Mouse (Mus musculus) neural tube, embryonic 12.5 days (tissue): ENCODE results near the gene Amigo2. TPM values are rescaled to one million over a fixed set of nuclear protein-coding genes. Genes with fewer than 3 reads are reported as not detected.

ENCODE experiments used
- ATAC-seq: fragments of 200-750 bp; cut with Nextera tagmentation; 2 replicates; pipeline ENCODE4 v1.8.0; 2017; ENCODE audit warnings: low read depth, mild to moderate bottlenecking, moderate TSS enrichment, moderate library complexity; ENCODE audit not compliant: low FRiP score
- H3K27ac ChIP-seq: fragments of 300-500 bp; sonication (generic); 2 replicates; pipeline ENCODE4 v1.5.1; 2016
- H3K27me3 ChIP-seq: fragments of 300-500 bp; sonication (generic); replicated peaks from 2 replicates; pipeline ENCODE4 v1.6.1; 2016; ENCODE audit warnings: mild to moderate bottlenecking
- H3K36me3 ChIP-seq: fragments of 300-500 bp; sonication (generic); 2 replicates; pipeline ENCODE4 v1.6.1; 2016; ENCODE audit warnings: mild to moderate bottlenecking
- H3K4me1 ChIP-seq: fragments of 300-500 bp; sonication (generic); 2 replicates; pipeline ENCODE4 v1.6.1; 2016
- H3K4me2 ChIP-seq: fragments of 300-500 bp; sonication (generic); replicated peaks from 2 replicates; pipeline ENCODE4 v1.6.1; 2016; ENCODE audit warnings: mild to moderate bottlenecking
- H3K4me3 ChIP-seq: fragments of 300-500 bp; sonication (generic); 2 replicates; pipeline ENCODE4 v1.5.1; 2016
- H3K9ac ChIP-seq: fragments of 300-500 bp; sonication (generic); 2 replicates; pipeline ENCODE4 v1.6.1; 2016; ENCODE audit warnings: mild to moderate bottlenecking
- H3K9me3 ChIP-seq: fragments of 300-500 bp; sonication (generic); 2 replicates; pipeline ENCODE4 v1.6.1; 2016; ENCODE audit warnings: mild to moderate bottlenecking
- WGBS: fragments of 180-500 bp; shearing (Covaris S2); methylation state at CpG from one replicate; pipeline ENCODE4 v1.1.7; 2016; 5-methylcytosine and 5-hydroxymethylcytosine counted together
- polyA plus RNA-seq: library from polyadenylated mRNA; unstranded; fragments of >200 nt; fragmentation: Nextera tagmentation; extraction: Ambion mirVana; gene quantifications from 2 replicates; pipeline ENCODE4 v1.2.1, GENCODE M21; 2016

Amigo2 gene
- 4.7 and 5.1 TPM in 2 replicates for polyA plus RNA-seq

- Histone ChIP-seq H3K9ac (peak within 1 kb of the TSS; percentile 79), H3K36me3 (no peaks in the 10 kb centered on the region), H3K4me2 (peak within 1 kb of the TSS; percentile 73), H3K9me3 (no peaks in the 10 kb centered on the region), H3K27me3 (peaks cover 11% of the 10 kb centered on the region; the same call in 1 of the 2 replicates), H3K27ac (peak within 1 kb of the TSS; percentile 34; the same call in 1 of the 2 replicates), H3K4me1 (peaks cover 7% of the 10 kb centered on the region; the same call in 1 of the 2 replicates), H3K4me3 (peak within 1 kb of the TSS; percentile 85)
- under 1% methylated on average over 113 of the region's 125 CpGs for WGBS
- peak; percentile 95 for ATAC-seq
Observed at GRCm38 (mm10) chr15:97246911-97247790, at the start of gene Amigo2, which contains the start of gene Pced1b. TSS of gene Amigo2 (minus strand) at chr15:97247287. TSS of gene Pced1b (plus strand) at chr15:97247107.

GRCm38 (mm10) chr15:97291291-97292050, 44.4 kb upstream of the Amigo2 start:
- H3K9ac ChIP-seq = no peak overlapping the region
- H3K9me3 ChIP-seq = no peaks in the 10 kb centered on the region

GRCm38 (mm10) chr15:97290351-97290750, 43.3 kb upstream of the Amigo2 start:
- Histone ChIP-seq H3K4me3 (no peak overlapping the region), H3K4me2 (no peak overlapping the region), H3K4me1 (no peaks in the 10 kb centered on the region), H3K36me3 (no peaks in the 10 kb centered on the region), H3K9ac (no peak overlapping the region), H3K27ac (no peak overlapping the region), H3K27me3 (no peaks in the 10 kb centered on the region), H3K9me3 (no peaks in the 10 kb centered on the region)
- no peak for ATAC-seq
- WGBS = 95% methylated on average over 6 of the region's 6 CpGs

More at GRCm38 (mm10) chr15:97291291-97292050, 44.4 kb upstream of the Amigo2 start:
- Histone ChIP-seq H3K27me3 (no peaks in the 10 kb centered on the region), H3K36me3 (no peaks in the 10 kb centered on the region), H3K4me3 (no peak overlapping the region), H3K4me2 (no peak overlapping the region), H3K4me1 (no peaks in the 10 kb centered on the region), H3K27ac (no peak overlapping the region)
- 86% methylated on average over 21 of the region's 21 CpGs for WGBS
- ATAC-seq = no peak

GRCm38 (mm10) chr15:97289176-97289575, 42.1 kb upstream of the Amigo2 start:
- WGBS = 88% methylated on average over 4 of the region's 4 CpGs
- no peak overlapping the region for H3K4me3 ChIP-seq
- H3K4me1 ChIP-seq = no peaks in the 10 kb centered on the region
- no peak overlapping the region for H3K27ac ChIP-seq
- H3K36me3 ChIP-seq = no peaks in the 10 kb centered on the region
- no peaks in the 10 kb centered on the region for H3K9me3 ChIP-seq
- ATAC-seq = no peak
- no peak overlapping the region for H3K9ac ChIP-seq
- H3K4me2 ChIP-seq = no peak overlapping the region
- H3K27me3 ChIP-seq = no peaks in the 10 kb centered on the region

DNA sequence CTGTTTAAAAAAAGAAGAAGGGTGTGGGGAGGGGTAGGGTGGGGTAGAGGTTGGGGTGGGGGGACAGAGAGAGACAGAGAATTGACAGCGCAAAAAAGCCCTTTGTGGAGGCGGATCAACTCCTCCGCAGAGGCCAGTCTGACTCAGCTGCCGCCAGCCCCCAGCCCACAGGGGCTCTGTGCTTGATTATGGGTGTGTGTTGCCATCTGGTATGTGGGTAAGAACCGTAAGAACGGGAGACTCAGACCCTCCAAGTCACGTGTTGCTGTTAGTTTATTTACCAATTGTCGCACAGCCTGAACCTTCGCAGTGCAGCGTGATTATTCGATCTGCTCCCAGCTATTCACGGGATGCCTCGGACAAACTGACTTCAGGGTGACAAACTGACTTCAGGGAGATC, 41.6 kb upstream of the Amigo2 start:
- Histone ChIP-seq H3K9ac (no peak overlapping the region), H3K9me3 (no peaks in the 10 kb centered on the region), H3K27ac (no peak overlapping the region), H3K4me3 (no peak overlapping the region), H3K27me3 (no peaks in the 10 kb centered on the region), H3K36me3 (no peaks in the 10 kb centered on the region), H3K4me1 (no peaks in the 10 kb centered on the region), H3K4me2 (no peak overlapping the region)
- ATAC-seq = no peak
- 86% methylated on average over 13 of the region's 13 CpGs for WGBS

DNA sequence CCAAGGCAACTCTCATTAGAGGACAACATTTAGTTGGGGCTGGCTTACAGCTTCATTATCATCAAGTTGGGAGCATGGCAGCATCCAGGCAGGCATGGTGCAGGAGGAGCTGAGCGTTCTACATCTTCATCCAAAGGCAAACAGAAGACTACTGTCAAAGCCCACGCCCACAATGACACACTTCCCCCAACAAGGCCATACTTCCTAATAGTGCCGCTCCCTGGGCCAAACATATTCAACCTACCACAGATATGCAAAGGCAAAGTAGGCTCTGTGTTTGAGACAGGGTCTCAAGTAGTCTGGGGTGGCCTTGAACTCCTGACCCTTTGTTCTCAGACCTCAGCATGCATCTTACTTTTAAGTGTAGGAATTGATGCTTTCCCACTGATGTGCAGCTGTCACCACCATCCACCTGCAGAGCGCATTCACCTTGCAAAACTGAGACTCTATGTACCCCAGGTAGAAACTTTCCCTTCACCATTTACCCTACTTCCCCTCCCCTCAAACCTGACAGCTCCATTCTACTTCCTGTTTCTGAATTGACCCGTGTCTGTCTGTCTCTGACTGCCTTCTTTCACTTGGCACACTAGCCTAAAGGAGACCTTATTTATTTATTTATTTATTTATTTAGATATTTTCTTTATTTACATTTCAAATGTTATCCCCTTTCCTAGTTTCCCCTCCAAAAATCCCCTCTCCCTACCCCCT, 40.5 kb upstream of the Amigo2 start:
- H3K36me3 ChIP-seq = no peaks in the 10 kb centered on the region
- no peak overlapping the region for H3K9ac ChIP-seq
- H3K4me3 ChIP-seq = no peak overlapping the region
- ATAC-seq = no peak
- 90% methylated on average over 5 of the region's 5 CpGs for WGBS
- no peaks in the 10 kb centered on the region for H3K4me1 ChIP-seq
- no peaks in the 10 kb centered on the region for H3K27me3 ChIP-seq
- no peak overlapping the region for H3K27ac ChIP-seq
- H3K9me3 ChIP-seq = no peaks in the 10 kb centered on the region
- no peak overlapping the region for H3K4me2 ChIP-seq

DNA sequence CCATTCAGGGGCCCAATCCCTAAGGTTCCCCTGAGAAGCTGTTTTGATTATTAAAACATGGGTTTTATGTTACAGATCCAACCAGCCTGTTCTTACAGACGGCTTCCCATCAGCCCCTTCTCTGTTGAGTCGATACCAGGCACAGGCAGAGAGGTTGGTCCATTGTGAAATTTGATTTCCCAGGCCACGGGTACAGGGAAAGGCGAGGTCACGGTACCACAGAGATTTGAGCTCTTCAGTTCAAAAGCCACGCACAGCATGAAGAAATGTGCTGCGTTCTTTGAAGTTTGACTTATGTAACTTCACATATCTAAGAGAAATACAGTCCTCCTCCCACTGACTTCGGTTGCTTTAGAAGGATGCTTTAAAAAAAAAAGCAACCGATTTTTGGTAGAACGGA, 39.6 kb upstream of the Amigo2 start:
- Histone ChIP-seq H3K27me3 (no peaks in the 10 kb centered on the region), H3K27ac (no peak overlapping the region), H3K4me3 (no peak overlapping the region), H3K36me3 (no peaks in the 10 kb centered on the region), H3K9me3 (no peaks in the 10 kb centered on the region), H3K4me2 (no peak overlapping the region), H3K9ac (no peak overlapping the region), H3K4me1 (no peaks in the 10 kb centered on the region)
- 78% methylated on average over 10 of the region's 10 CpGs for WGBS
- ATAC-seq = no peak

DNA sequence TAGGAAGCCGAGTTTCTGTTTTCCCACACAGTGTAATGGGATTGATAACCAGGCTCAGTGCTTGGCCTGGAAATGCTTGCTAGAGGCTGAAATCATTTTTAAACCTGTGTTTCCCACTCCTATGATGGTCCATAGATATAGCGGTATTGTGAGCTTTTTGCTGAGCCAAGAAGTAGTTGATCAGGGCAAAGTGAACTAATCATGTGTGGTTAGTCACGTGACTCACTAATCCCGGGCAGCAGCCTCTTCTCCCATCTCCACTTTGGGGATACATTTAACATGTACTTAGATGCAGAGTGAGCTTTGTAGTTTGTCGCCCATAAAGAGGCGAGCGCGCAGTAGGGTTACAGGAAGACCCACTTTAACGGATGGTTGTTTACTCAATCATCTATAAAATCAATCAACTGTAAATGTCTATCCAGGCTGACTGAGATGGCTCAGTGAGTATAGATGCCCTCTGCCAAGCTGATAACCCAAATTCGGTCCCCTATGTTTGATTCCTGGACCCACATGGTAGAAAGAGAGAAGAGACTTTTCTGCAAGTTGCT, 38.7 kb upstream of the Amigo2 start:
- Histone ChIP-seq H3K4me3 (no peak overlapping the region), H3K27ac (no peak overlapping the region), H3K4me1 (no peaks in the 10 kb centered on the region), H3K9me3 (no peaks in the 10 kb centered on the region), H3K9ac (no peak overlapping the region), H3K27me3 (no peaks in the 10 kb centered on the region), H3K36me3 (no peaks in the 10 kb centered on the region), H3K4me2 (no peak overlapping the region)
- no peak for ATAC-seq
- 89% methylated on average over 10 of the region's 10 CpGs for WGBS

DNA sequence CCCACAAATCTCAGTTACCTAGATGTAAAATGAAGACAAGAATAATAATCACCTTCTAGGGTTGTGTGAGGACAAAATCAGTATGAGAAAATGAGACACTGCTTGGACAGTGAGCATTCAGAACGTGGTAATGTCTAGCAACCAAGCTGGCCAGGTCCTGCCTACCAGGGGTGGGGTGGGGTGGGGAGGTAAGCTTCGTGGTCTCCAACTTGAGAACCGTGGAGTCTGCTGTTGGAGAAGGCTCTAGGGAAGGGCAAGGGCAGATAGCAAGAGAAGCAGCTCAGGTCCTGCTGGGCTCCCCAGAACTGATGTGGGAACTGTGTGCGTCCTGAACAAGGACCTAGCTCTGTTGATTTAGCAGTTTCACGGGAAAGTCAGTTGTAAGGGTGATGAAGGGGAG, 37.1 kb upstream of the Amigo2 start:
- no peaks in the 10 kb centered on the region for H3K9me3 ChIP-seq
- H3K27me3 ChIP-seq = no peaks in the 10 kb centered on the region

GRCm38 (mm10) chr15:97282572-97282881, 35.4 kb upstream of the Amigo2 start:
- no peak overlapping the region for H3K4me2 ChIP-seq
- H3K36me3 ChIP-seq = no peaks in the 10 kb centered on the region
- H3K4me1 ChIP-seq = 0 out of 2 replicates have a peak, but pooled peaks cover under 1% of the 10 kb centered on the region
- no peaks in the 10 kb centered on the region for H3K9me3 ChIP-seq
- ATAC-seq = no peak
- whole genome bisulfite sequencing = 85% methylated on average over 6 of the region's 6 CpGs
- no peak overlapping the region for H3K27ac ChIP-seq
- no peak overlapping the region for H3K9ac ChIP-seq
- H3K4me3 ChIP-seq = no peak overlapping the region
- no peaks in the 10 kb centered on the region for H3K27me3 ChIP-seq

More for the DNA sequence above, 37.1 kb upstream of the Amigo2 start:
- Histone ChIP-seq H3K27ac (no peak overlapping the region), H3K4me2 (no peak overlapping the region), H3K36me3 (no peaks in the 10 kb centered on the region), H3K9ac (no peak overlapping the region), H3K4me1 (no peaks in the 10 kb centered on the region), H3K4me3 (no peak overlapping the region)
- ATAC-seq = no peak
- 79% methylated on average over 5 of the region's 5 CpGs for WGBS

GRCm38 (mm10) chr15:97281712-97282571, 34.9 kb upstream of the Amigo2 start:
- no peaks in the 10 kb centered on the region for H3K27me3 ChIP-seq
- WGBS = 84% methylated on average over 10 of the region's 10 CpGs
- no peak overlapping the region for H3K9ac ChIP-seq
- 0 out of 2 replicates have a peak, but pooled peaks cover 3% of the 10 kb centered on the region for H3K4me1 ChIP-seq
- ATAC-seq = no peak
- H3K27ac ChIP-seq = no peak overlapping the region
- H3K4me2 ChIP-seq = no peak overlapping the region
- no peaks in the 10 kb centered on the region for H3K9me3 ChIP-seq
- no peaks in the 10 kb centered on the region for H3K36me3 ChIP-seq
- no peak overlapping the region for H3K4me3 ChIP-seq
